Mouse (Mus musculus) left cerebral cortex, adult 8-10 months (tissue): Measurements from ENCODE around the gene Ccdc71. TPM values are rescaled to one million over a fixed set of nuclear protein-coding genes. Genes with fewer than 3 reads are reported as not detected.

Experiments
- DNase-seq, 2 experiments: peaks; one replicate each; pipeline ENCODE4 v3.0.0; 2022; ENCODE audit warnings: low spot score in 2 of 2
- total RNA-seq, 4 experiments: library from RNA; stranded (reverse); gene quantifications; 2 replicates each; pipeline ENCODE4 v1.2.4; 2022

The Ccdc71 gene
- total RNA-seq: 10 to 100 TPM; 35.8 to 46.5 (median 38.4) TPM

DNA sequence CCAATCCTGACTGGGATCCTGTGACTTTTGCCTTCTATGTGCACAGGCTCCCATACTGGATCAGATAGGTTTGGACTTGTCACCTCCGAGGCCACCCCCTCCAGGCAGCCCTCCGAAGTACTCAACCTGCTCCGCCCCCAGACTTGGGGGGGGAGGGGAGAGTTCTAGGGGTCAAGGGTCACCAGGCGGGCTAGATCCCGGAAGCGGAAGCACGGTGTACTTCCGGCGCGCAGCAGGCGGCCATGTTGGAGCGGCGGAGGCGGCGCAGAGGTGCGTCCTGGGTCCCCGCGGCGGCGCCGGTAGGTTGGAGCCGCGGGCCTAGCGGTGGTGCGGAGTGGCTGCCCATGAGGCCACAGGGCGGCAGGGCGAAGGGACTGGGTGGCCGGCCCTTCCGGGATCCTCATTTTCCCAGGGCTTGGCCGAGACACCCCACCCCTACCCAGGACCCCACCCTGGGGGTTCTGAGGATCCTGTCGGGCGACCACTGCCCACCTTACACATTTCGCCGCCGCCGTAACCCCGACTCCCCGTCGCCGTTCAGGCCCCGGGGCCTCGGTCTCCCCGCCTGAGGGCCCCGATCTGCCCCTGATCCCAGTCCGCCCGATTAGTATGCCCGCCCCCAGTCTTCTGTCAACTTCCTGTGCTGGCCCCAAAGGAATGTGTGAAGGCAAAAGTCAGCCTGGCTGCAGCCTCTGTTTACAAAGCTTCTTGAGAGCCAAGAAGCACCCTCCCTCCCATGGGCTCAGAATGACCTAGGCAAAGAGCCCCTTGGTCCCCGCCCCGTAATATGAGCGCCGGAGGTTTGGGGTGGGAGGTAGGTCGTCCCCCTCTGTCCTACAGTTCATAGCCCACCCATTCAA lies at the start of gene Ccdc71:
TSS of gene Ccdc71 (plus strand) at position 209 of the 860 bp plus-strand sequence.
- DNase-seq: peak; percentile 79 to 89

GRCm38 (mm10) chr9:108411381-108411942 lies 48.9 kb upstream of the Ccdc71 start:
- peak in 1 of 2 experiments; percentile 85 for DNase-seq

DNA sequence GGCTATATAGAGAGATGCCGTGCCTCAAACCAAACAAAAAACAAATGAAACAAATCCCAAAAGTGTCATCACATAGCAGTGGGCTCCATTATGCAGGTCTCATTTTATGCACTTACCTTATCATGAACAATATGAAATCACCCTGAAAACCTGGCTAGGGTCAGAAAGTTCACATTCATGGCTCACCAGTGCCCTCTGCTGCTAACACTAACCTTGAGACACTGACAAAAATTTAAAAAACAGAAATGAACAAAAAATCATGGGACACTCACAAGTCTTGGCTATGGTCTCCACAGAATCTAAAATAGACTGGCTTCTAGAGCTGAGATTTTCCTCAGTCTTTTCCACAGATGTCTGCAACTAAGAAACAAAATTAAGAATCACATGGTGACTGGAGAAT lies 48.1 kb upstream of the Ccdc71 start:
- no peak for DNase-seq

DNA sequence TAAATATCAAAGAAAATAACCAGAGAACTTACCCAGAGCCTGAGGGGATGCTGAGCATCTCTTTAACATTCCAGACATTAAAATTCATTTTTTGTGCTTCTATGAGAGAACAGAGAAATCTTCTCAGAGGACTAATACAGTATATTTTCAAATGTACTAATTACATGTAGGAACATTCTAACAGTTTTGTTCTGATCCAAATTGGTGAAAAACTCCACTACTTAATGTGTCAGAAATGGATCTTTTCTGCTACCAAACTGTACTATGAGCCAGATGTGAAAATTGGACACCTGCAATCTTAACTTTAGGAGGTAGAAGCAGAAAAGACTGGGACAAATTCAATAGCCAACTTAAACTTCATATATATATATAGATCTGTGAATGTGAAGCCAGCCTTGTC lies 31.9 kb upstream of the Ccdc71 start, which contains the start of gene Ccdc36:
TSS of gene Ccdc36 (minus strand) at position 101 of the 400 bp plus-strand sequence.
- DNase-seq: no peak

DNA sequence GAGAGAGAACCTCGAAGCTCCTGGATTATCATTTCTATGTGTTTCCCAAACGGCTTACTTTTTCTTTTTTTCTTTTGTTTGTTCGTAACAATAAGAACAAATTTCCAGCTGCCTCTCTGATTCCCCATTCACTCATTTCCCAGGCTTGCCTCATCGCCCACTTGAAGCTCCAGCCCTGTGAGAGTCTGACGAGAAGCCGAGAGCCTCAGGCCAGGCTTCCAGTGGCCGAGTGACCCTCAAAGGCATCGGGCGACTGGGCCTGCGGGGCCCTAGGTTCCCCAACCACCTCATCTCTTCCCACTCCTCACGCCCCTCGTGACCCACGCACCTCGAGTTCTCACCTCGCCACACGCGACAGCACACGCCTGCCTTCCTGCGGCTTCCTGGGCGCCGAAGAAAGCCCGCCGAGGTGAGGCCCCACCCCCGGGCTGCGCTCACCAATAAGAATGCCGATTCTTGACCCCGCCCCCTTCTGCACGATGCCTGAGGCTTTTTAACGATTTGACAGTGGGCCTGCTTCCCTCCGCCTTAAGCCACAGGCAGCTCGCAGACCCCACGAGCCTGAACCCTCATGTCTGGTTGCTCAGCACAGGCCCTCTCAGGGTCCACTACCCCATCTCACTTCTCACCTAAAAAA lies 28.8 kb upstream of the Ccdc71 start:
- no peak for DNase-seq

- no peak for DNase-seq
Measured at GRCm38 (mm10) chr9:108436182-108436581, 24.1 kb upstream of the Ccdc71 start, which contains the start of gene BC048562. BC048562 (plus strand) TSS chr9:108436482.

- DNase-seq: peak in 1 of 2 experiments; percentile 32
Measured at GRCm38 (mm10) chr9:108439176-108439575, 21.2 kb upstream of the Ccdc71 start.

DNA sequence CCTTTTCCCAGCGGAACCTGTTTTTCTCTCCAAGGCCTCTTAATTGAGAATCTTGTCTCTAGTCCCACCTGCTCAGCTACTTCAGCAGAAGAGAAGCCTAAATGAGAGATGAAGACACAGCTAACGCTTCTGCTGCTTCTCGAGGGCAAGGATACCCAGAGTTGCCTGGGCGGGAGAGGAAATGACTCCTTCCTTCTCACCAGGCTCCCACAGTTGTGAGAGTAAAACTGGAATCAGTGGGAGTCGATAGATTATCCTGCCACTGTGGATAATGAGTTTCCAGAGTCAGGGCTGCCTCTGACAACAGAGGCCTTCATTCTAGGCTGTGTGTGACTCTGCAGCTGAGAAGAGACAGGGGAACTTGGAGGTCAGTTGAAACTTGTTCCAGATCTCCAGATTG lies 19.8 kb upstream of the Ccdc71 start:
- DNase-seq: peak in 1 of 2 experiments; percentile 56

- DNase-seq: peak in 1 of 2 experiments; percentile 63
Measured at GRCm38 (mm10) chr9:108441236-108441919, 18.9 kb upstream of the Ccdc71 start.

DNA sequence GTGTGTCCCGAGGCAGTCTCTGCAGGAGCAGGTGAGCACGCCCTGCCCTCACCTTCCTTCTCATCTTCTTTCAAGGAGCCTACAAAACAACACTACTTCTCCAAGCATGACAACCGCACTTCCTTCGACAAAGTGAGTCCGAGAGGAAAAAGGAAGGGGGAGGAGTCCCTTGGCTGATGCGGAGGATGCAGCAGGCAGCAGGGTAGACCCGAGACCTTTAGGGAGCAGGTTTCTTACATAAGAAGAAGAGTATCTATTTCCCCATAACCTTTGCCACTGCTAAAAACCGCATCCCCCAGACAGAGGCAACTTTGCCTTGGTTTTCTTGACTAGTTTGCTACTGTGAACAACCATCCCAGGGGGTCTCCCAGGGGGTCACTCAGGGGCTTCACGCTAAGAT lies 15.2 kb upstream of the Ccdc71 start:
- DNase-seq: no peak

DNA sequence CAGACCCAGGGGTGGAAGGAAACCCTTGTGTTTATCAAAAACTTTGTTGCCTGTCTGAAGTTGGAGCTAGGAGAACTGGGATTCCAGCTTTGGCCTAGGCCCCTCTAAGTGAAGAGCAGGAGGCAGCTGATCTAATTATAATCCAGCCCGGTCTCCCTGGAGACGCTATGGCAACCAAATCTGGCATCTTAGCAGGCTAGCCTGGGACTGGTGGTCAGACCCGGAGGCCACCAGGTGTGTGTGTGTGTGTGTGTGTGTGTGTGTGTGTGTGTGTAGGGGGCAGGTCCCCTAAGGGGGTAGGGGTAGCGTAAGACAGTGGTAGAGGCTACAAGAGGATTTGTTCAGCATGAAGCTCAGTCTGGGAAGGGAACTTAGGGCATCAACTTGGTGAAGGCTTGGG lies 10.5 kb upstream of the Ccdc71 start:
- DNase-seq: peak in 1 of 2 experiments; percentile 64

- DNase-seq: peak in 1 of 2 experiments; percentile 80
Measured at GRCm38 (mm10) chr9:108450292-108451169, 9.8 kb upstream of the Ccdc71 start.

DNA sequence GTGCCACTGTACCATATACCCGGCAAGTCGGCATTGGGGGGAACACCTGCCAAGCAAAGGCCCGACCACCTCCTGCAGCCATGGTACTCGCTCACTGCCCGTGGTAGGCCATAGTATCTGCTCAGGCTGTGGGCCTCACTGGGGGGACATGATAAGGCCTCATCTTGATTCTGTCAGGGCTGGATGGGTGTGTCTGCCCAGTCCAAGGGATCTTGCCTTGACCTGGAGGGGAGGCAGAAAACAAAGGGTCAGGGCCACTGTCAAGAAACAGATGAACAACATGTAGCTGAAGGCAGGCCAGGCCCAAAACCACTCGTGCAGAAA lies 9.2 kb upstream of the Ccdc71 start:
- no peak for DNase-seq

GRCm38 (mm10) chr9:108451519-108452160 lies 8.7 kb upstream of the Ccdc71 start:
- DNase-seq: no peak

DNA sequence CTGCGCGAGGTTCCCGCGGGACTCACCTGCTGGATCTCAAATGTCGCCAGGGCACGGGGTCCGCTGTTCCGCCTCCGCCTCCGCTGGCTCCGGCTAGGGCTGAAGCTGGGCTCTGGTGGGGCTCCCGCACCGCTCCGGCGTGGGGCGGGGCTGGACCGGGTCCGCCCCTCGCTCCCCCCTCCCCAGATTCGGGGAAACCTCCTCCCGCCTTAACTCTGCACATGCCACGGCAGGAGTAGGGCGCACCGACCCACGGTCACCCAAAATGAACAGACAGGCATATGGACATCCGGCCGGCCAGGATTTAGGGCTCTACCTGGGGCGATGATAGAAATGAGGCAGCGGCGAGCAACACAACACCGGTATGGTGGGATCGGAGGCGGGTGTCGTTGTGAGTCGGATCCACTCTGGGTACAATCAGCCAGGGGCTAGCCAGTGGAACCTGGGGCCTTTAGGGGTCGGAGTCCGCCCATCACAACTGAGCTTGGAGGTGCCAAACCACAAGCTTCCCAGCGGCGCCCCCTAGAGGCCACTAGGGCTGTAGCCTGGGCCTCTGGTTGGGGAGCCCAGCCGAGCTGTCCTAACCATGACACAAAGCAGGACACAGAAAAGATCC lies 7.9 kb upstream of the Ccdc71 start:
- DNase-seq: peak; percentile 69 to 76

- no peak for DNase-seq
Measured at GRCm38 (mm10) chr9:108452911-108453310, 7.4 kb upstream of the Ccdc71 start.

GRCm38 (mm10) chr9:108453458-108453857 lies 6.9 kb upstream of the Ccdc71 start:
- no peak for DNase-seq

- no peak for DNase-seq
Measured at GRCm38 (mm10) chr9:108454429-108454828, 5.9 kb upstream of the Ccdc71 start.

DNA sequence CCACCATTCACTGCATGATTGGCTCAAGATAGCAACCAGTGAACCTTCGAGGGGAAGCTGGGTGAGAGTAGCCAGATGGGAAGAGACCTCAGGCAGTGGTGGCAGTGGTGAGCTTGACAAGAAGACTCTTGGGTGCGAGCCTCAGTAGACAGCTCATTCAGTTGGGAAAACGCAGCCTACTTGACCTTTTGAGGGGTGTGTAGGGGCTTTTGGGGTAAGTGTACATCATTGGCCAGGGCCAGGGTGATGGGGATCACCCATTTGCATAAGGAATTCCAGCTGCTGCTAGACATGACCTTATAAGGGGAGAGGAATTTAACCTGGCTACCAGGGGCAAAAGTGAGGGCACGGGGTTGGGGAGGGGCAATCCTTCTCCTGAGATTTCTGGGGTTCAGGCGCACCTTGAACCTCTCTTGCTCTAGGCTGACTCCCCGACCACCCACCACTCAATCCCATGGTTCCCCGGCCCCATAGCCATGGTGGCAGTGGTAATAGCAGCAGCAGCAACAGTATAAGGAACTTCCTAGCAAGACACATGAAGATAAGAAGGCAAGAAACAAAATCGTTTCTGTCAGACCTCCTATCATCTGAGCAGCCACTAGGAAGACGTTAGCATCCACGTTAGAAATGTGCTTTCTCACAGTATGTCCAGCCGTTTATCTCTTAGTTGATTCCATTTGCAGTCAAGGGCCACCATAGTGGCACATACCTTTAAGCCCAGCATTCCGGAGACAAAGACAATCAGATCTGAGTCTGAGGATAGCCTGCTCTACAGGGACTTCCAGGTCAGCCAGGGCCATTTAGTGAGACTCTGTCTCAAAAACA lies 4.4 kb upstream of the Ccdc71 start:
- DNase-seq: no peak
